Mouse (Mus musculus): ENCODE results near the gene Slco3a1. TPM values are rescaled to one million over a fixed set of nuclear protein-coding genes. Genes with fewer than 3 reads are reported as not detected.

Slco3a1 gene
- total RNA-seq, 2 experiments from 2014 or later = 2.5 TPM

DNA sequence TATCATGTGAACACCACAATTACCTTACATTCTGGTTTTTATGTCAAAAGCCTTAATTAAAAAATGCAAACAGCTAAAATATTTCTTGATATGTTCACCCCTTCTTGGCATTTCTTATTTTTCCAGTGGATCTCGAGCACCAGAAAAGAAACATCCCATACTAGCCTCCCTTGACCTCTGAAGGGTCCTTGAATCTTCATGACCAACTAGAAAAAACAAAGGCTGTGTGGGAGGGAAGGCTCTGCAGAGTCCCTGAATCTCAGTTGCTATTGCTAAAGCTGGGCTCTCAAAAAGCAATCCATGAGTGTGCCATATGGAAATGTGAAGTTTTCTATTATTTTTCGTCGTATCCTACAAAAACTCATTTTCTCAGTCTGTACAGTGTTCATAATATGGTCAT is 313.3 kb downstream of the Slco3a1 start:
- no peak for ATAC-seq (replicated peaks; ENCODE audit: low FRiP score, low TSS enrichment, poor library complexity, severe bottlenecking)

DNA sequence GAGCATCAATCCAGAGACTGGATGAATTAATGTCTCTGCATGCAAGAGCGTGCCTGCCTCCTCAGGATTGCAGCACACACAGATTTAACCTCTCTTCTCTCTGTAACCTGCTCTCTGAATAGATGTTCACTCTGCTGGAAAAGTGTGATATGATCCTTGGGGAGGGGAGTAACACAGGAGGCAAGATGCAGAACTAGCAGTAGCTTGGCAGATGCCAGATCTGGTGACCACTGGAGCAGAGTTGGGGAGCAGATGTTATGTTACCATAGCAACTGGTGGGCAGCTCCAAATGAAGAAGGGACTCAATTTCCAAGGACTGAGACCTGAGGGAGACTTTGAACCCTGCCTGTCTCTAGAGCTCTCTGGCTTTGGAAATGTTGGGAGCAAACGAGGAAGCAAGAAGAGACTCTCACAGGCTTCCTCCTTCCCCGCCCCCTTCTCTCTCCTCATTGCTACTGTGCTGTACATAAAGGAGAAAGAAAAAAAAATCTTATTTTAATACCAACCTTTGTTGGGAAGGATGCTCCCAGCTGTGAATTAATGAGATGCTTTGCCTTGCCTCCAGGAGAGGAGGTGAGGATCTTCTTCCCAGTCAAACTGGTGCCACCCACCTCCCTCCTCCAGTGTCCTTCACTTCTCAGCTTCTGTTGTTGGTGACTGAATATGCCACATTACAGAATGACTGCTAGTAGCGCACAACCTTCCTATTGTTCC is 314.0 kb downstream of the Slco3a1 start:
- ATAC-seq (replicated peaks; ENCODE audit: low FRiP score, low TSS enrichment, poor library complexity, severe bottlenecking) = no peak
